Mouse (Mus musculus) left cerebral cortex, adult 11 months (tissue): ENCODE data around the gene Neurod6.
"Not testable (repeated sequence)": the region's sequence is repeated elsewhere in the genome, so short reads cannot be mapped to it uniquely, and the experiment has no call there.

ENCODE experiments used
- DNase-seq: peaks from one replicate; pipeline ENCODE4 v3.0.0; 2022; ENCODE audit warnings: low spot score

Neurod6 gene

DNA sequence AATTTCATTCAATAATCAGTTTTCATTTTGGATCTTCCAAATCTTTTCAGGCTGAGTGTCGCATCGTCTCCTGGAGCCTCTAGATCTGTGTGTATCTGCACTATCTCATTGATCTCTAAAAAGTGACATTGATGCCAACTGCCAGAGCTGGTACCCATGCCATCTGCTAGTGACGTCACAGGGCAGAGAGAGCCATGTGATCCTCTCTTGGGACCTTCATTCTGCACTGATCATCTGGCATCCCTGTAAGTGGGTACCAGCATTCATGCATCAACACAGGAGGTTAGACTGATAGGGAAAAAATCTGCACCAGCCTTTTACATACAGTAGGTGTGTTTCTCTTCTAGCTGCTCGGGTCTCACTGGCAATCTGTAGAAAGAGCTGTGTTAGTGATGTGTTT is at the start of gene Neurod6:
Gene Neurod6, minus strand, starts transcription at position 290 of the 400 bp plus-strand sequence.
- peak; percentile 47 for DNase-seq

DNA sequence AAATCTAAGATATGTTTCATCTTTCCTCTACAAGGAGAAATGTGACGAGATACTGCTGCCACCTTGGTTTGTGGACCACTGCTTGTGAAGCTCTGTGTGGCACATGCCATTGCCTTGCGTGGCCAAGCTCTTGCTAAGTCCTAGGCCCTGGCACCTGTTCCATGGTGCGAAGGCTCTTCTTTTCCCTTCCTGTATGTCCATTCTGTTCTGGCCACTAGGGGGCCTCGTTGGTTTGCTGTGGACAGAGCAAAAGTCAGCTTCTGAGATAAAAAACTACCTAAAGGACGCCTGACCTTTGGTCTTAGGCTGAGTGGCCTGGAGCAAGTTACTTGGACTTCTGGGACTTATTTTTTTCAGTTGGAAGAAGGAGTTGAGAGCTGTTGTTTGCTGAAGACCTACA is 36.1 kb upstream of the Neurod6 start:
- DNase-seq, result peak; percentile 39

DNA sequence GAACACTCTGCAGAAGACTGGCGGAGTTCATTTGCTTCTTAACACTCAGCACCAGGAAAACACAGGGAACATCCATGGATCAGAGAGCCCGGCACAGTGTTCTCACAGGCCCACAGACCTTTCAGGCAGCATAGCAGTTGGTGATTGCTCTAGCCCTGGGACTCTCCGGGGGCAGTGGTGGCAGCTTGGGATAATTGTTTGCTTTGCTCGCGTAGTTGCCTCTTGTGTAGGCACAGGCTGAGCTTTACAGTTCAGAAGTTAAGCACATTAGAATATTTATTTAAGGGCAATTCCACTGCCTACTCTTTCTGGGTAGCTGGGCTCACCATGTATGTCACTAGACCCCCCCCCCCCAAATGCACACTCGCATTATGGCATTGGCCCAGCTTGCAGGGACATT is 34.4 kb upstream of the Neurod6 start:
- no peak for DNase-seq

DNA sequence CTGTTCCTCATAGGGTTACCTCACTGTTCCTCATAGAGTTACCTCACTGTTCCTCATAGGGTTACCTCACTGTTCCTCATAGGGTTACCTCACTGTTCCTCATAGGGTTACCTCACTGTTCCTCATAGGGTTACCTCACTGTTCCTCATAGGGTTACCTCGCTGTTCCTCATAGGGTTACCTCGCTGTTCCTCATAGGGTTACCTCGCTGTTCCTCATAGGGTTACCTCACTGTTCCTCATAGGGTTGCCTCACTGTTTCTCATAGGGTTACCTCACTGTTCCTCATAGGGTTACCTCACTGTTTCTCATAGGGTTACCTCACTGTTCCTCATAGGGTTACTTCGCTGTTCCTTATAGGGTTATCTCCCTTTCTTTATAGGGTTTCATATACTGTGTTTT is 29.9 kb upstream of the Neurod6 start:
- not testable (repeated sequence) for DNase-seq

DNA sequence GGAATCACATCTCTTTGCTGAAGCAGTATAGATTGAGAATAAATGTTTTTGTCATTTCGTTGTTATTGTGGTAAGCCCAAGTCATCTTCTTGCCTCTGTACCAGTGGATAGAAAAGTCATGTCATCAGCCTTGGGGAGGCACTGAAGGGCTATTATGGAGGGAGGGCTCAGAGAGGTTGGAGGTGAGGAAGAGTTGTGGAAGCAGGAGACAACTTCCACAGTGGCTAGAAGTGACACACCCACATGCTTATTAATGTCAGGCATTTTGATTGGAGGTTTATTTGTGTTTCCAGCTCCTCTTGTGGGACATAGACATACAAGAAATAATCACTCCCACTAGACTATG is 23.7 kb upstream of the Neurod6 start:
- DNase-seq, result no peak

DNA sequence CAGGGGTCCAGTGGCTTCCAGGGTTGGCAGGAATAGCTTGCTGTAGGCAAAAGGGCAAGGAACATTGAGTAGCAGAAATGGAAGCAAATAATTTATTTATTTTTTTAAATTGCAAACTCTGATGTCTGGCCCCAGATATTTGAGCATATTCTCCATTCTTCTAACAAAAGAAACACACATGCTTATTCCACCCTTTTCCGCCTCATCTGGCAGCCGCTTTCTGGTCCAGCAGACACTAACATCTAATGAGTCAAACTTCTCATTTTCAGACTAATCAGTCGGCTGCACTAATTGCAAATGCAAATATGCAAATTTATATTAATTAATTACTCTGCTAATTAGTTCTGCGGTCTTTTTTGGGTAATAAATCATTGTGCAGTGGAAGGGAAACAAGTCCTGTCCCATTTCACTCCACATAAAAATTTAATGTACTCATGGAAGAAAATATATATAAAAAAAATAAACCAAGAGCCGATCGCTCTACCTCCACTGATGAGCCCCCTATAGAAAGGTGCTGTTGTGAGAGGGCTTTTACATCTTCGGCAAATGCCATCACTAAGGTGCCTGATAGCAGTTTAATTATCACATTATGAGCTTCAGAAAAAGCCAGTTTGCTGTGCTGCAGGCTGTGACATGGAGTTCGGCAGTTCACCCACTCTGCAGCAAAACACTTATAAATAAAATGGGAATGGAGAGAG is 23.1 kb upstream of the Neurod6 start:
- no peak for DNase-seq

DNA sequence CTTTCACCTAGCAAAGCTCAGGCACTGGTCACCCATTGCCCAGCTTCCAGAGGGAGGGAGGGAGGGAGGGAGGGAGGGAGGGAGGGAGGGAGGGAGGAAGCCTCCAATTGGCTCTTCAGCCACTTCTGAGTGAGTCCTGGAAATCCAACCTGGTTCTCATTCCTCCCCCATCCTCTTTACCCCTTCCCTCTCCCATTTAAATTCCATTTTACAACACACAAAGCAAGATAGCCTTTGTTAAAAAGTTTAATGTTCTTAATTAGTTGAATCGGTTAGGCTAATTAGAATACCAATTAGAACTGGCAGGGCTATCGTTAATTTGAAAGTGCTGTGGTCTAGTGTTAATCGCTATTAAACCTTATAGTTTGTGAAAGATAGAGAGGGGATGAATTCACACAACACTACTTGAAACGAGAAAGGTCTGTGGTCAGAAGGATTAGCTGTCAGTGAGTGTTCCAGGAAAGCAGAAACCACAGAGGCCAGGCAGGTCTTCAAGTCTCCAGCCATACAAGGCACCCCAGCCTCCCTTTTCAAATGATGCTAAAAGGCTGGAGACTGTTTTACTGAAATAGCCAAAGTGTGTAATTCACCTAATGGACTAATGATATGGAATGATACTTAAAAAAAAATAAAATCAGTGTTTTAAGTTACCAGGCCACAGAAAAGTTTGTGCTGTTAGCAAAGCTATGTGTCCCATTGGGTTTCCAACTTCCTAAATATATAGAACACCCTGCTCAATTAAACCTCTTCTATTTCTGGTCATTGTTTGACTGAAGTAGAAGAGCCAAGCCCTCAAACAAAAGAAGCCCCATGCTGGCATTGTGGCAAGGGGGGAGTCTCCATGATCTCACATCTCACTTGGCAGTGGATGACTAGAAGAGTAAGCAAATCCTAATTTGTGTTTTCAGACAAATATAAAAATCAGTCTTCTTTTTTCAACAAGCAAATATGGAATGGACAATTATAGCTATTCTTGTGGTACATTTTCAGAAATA is 19.6 kb upstream of the Neurod6 start:
- DNase-seq, result no peak

DNA sequence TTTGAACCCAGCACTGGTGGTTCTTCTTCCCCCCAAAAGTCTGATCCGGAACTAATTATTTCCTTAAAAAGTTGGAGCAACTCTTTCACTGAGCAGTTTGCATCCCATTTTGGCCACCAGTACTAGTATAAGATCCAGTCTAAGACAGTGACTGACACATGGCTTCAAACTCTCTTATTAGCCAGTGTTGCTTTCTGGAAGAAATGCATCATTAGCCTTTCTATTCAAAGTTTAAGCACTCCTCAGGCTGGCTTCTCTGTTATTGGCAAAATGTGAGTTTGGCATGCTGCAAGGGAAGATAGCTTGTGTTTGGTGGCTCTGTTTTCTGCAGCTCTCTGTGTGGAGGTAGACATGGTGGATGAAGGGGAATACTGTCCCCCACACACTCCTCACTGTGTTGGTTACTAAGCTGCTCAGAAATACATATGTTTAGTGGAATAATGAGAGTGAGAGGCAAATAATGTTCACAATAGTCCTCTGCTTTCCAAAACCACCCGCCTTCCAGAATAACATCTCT is 9.0 kb upstream of the Neurod6 start:
- DNase-seq, result no peak

DNA sequence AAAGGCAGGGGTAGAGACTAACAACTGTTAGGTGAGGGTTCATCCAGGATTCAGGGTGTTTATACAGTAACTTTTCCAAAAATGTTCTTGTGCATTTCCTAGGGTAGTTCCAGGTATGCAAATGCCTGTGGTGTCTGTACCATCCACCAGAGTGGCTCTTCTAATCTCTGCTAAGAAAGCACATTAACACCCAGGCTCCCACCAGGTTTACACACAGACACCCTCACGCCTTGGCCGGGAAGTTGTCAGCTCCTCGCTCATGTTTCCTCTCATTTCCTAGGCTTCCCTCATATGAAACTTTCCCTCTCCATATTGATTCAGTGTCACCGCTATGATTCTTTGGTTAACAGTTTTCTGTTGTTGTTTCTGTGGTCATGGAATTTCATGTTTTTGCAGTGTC is 2.4 kb upstream of the Neurod6 start:
- DNase-seq, result no peak

DNA sequence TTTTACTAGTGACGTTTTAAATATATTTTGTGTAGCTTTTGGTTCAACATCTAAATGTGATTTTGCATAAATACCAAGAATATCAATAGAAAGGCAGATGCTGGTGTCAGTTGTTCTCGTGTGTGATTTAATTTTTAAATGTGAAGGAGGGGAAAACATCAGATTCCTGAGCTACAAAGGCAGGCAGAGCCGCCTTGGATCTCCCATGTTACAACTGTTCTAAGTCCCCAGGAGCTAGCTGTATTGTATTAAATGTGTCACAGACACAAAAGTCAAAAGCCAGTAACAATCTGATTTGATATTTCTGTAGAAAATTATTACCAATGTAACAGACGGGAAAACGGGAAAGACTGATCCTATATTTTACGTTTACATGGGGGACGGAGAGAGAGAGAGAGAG is 1.8 kb upstream of the Neurod6 start:
- no peak for DNase-seq

DNA sequence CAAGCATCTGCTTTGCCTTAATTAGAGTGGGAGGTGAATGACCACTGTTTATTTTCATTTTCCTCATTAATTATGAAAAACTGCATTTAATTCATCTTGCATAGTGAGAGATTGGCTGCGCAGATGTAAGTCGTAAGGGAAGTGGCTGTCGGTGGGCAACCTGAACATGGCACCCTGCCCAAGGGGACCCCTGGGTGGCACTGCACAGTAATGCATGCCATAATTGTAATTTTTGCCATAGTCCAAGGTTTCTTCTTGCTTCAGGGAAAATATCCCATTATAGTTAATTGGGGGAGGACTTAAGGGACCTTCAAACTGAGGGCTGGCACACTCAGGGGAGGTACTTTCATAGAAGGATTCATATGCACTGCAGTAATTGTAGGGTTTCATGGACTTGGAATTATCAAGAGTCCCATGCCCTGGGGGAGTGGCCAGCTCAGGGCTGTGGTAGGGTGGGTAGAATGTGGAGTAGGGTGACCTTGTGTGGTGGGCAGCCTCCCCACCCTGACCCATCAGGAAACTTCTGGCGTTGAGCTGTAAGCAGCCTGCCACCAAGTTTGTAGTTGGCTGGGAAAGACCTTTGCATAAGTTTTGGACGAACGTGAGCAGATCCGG is 2.4 kb downstream of the Neurod6 start:
- DNase-seq, result no peak

DNA sequence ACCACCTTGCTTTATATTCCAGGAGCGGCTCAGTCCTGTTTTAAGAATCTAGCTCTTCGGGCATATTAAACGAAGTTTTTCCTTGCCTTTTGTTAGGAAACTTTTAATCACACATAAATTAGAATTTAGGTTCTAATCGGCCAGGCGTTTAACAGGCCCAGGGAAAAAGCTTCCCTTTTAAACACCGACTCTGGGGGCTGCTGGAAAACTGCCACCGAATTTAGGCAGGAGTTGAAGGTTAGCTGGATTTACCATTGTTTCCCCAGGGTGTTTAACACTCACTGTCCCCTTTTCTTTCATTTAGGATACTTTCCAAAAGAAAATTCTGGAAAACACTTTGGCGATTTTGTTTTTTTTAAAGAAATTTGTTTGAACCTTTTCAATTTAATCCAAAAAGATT is 3.7 kb downstream of the Neurod6 start:
- no peak for DNase-seq

DNA sequence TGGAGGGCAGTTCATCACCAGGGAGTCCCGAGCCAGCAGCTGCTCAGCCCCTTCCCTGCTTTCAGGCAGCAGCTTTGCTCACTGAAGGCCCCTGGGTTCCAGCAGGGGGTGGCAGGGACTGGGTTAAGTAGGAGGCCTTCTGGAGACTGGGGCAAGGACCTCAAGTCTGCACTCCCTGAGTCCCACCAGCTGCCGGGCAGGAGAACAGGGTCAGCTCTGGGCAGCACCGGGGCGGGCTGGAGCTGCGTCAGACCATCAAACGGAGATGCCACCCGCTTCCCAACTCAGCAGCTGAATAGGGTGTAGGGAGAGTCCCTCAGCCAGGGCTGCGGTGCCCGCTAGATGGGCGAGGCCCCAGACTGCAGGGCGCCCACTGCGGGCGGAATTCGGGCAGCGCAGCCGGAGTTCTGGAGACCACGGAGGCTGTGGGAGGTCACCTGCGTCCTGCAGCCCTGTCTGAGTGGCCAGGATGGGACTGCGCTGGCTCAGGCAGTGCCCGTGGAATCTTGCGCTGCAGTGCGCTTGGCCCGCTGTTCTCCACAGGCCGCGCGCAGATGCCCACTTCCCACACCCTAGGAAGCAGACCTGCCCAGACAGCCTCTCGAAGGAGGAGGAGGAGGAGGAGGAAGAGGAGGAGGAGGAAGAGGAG is 4.3 kb downstream of the Neurod6 start:
- DNase-seq, result no peak

DNA sequence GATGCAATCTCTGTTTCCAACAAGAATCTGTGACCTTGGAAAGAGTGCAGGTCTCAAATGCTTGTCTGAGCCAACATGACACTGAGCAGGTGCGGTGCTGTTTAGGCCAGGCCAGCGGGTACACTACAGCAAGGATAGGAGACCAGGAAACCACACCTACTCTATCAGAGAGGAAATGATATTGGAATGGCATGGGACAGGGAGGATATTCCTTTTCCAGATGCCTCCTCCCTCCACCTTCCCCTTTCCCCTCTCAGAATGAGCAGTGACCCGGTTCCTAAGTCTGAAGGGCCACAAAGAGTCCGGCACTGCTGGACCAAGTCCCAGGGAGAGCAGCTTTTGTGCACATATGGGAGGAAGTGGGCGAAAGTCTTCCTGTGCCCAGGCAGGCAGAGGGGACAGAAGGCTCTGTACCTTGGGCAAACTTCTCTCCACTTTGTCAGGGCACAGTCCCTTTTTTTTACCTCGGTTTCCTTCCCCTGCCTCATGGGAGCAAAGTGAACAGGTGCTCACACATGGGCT is 4.9 kb downstream of the Neurod6 start:
- DNase-seq, result no peak

DNA sequence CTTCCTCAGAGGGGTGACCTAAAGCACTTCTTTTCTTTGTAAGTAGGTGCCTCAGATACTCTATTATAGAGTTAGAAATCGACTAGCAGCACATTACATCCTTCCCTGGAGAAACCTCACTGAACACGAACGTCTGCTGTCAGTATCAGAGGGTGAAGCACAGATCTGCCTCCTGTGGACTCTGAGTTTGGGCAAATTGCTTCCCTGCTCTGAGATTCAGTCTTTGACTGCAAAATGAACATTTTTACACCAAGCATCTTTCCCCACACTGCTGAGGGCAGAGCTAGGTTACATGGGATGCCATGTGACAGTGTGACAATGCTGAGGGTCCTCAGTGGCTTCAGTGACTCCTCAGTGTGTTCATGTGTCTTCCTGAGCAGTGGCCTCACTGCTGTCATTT is 13.3 kb downstream of the Neurod6 start:
- no peak for DNase-seq

DNA sequence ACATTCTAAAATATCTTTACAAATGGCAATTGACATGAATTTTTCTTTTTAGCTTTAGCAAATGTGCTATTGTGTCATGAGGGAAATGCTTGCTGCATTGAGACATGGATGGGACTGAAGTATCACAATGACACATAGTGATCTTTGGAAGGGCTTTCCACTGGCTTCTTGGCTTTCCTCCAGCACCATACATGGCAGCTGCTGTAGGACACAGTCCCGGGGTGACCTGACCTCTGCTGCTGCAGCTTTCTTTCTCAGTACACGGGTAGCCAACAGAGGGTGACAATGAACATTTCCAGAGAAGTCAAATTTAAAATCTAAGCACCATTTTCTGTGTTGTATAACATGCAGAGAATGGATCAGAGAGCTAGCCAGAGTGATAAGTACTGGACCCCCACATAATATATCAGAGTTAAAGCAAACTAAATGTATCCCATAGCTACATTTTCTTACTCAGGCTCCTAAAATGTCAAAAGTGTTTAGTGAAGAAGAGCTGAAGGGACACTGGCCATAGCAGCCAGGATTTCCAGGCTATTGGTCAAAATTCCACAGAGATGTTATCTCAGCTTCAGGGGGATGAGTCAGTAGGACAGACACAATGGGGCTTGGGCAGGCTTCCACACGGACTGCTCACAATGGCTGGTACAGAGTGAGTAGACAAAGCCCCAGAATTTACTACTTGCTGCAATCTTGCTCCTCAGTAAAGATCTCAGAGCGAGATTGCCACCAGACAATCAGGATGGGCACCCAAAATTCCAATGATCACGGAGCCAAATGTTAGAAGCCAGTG is 19.7 kb downstream of the Neurod6 start:
- no peak for DNase-seq

DNA sequence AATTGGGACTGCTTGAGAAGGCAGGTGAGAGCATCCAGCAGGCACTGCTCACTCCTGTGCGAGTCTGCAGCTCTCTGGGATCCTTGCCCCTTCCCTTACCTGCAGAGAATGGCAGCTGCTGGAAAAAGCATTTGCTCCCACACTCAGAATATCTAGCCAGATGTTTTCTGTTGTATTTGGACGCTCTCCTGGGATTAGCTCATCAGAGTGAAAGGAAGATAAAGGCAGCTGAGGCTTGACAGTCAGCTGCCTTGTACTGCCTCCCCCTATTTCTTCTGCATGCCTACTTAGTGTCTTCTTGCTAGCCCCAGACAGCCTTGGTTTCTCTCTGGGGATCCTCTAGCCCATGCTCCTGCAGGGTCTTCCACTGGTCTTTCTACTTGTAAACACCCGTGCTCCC is 31.1 kb downstream of the Neurod6 start:
- DNase-seq, result no peak

DNA sequence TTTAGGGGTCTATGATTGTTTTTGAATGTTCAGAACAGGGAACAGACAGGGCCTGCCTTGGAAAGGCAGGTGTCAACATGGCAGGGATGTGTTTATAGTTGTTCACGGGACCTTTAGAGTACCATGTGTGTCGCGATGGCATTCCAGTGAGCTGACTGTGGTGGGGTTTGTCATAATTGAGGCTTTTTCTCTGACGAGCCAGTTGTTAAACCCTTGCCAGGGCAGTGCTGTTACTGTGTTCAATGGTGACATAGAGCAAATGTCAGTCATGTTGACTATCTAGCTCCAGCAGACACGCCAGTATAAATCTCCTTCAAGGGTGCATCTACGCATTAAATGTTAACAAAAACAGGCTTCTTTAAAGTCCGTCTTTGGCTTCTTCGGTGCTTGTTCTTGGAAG is 31.5 kb downstream of the Neurod6 start:
- DNase-seq, result no peak

DNA sequence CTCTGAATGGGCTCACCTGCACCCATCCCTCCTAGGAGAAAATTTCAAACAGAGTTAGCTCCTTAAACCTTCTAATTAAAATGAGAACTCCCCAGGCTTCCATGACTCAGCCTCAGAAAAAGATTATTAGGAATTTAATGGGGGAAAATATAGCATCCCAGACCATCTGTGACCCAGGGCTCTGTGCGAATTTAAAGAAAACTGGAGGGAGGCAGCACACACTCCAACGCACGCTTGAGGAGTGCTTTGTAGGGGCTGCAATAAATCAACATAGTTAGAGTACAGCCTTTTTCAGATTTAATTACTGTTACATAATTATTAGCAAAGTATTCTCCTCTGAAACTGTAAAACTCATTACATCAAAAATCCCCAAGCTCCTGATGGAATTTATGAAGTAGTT is 32.2 kb downstream of the Neurod6 start:
- no peak for DNase-seq

DNA sequence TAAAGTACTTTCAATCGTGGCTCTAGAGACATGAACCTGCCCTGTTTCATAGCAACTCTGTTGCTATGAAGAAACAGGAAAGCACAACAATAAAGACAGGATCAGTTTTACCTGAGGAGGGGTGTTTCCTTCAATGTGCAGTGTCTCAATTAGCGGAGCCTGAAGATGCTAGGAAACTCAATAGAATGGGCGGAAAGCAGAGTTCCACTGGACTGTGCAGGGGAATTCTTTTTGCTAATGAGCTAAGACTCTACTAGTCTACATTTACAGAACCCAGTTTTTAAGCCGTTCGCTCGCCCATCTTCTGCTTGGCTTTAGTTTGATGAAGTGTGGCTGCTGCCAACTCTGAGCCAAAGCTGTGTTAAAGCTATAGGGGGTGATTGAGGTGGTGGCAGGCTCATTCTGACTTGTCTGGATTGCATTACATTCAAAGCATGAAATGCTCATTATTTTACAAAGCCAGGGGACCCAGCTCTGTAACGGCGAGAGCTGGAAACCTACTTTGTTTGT is 33.2 kb downstream of the Neurod6 start:
- no peak for DNase-seq
